Mouse (Mus musculus) myocyte (in vitro differentiated cells): ENCODE measurements around the gene Frmpd3.

Source experiments
- MAX ChIP-seq: IDR thresholded peaks from one replicate; pipeline ENCODE4 v1.6.1; 2011; ENCODE audit warnings: low read depth, mild to moderate bottlenecking, control low read depth
- POLR2A ChIP-seq: IDR thresholded peaks from one replicate; pipeline ENCODE4 v1.6.1; 2011; ENCODE audit warnings: low read depth, mild to moderate bottlenecking, control low read depth, moderate library complexity; ENCODE audit not compliant: insufficient read length
- POLR2AphosphoS2 ChIP-seq: IDR thresholded peaks from one replicate; pipeline ENCODE4 v1.6.1; 2011; ENCODE audit warnings: low read depth, control low read depth; ENCODE audit not compliant: insufficient read length
- REST ChIP-seq: IDR thresholded peaks from one replicate; pipeline ENCODE4 v1.6.1; 2011; ENCODE audit warnings: mild to moderate bottlenecking, control low read depth, moderate library complexity; ENCODE audit not compliant: insufficient read depth, insufficient read length
- TCF12 ChIP-seq: IDR thresholded peaks from one replicate; pipeline ENCODE4 v1.6.1; 2011; ENCODE audit warnings: mild to moderate bottlenecking, control low read depth; ENCODE audit not compliant: poor library complexity, insufficient read depth, severe bottlenecking
- TCF3 ChIP-seq: IDR thresholded peaks from one replicate; pipeline ENCODE4 v1.6.1; 2011; ENCODE audit warnings: low read depth, control low read depth; ENCODE audit not compliant: insufficient read length
- USF1 ChIP-seq: IDR thresholded peaks from one replicate; pipeline ENCODE4 v1.6.1; 2011; ENCODE audit warnings: low read depth, mild to moderate bottlenecking, control low read depth, moderate library complexity

DNA sequence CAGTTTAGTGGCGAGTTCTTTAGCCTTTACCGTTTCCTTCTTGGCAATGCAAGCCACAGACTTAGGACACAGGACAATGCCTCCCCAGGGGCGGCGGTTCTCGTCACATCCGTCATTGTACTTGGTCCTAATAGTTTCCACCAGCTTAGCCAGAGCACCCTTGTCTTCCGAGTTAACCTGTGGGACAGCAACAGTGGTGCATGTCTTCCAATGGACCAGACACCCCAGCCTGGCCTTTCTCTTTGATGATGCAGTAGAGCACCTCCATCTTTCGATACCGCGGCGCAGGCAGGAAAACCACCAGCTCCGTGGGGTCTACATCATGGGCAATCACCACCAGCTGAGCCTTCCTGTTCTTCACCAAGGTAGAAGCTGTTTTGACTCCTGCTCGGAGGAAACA is 103.5 kb downstream of the Frmpd3 start:
- TF ChIP-seq MAX (no peak), TCF12 (no peak), POLR2A (no peak), REST (no peak), POLR2AphosphoS2 (no peak), TCF3 (no peak), USF1 (no peak)
